Mouse (Mus musculus): ENCODE measurements at regions not wholly inside any gene's neighbourhood (a gene's known extent, or its start where the extent isn't known, plus 50 kb on each side); places are given as distances from the start of the nearest gene placed in this dataset.
A peak's percentile ranks its signal among the peaks of the same experiment; 100 is the strongest.

GRCm38 (mm10) chrX:7474831-7475230, 98.6 kb upstream of the Foxp3 start:
- peak; percentile 13 to 43 for DNase-seq

GRCm38 (mm10) chrX:7473814-7474213, 98.2 kb upstream of the Usp27x start:
- DNase-seq: peak; percentile 68 to 69

- no peak for DNase-seq
Measured at GRCm38 (mm10) chrX:7469801-7470200, 94.2 kb upstream of the Usp27x start.

GRCm38 (mm10) chrX:7467985-7468384, 92.4 kb upstream of the Usp27x start:
- no peak for DNase-seq

- DNase-seq: no peak
Measured at GRCm38 (mm10) chrX:7456851-7457250, 81.2 kb upstream of the Usp27x start.

GRCm38 (mm10) chrX:7445035-7445434, 69.4 kb upstream of the Usp27x start:
- DNase-seq: no peak

GRCm38 (mm10) chrX:7444583-7444982, 69.0 kb upstream of the Usp27x start:
- no peak for DNase-seq

- no peak for DNase-seq
Measured at GRCm38 (mm10) chrX:7443996-7444421, 68.4 kb upstream of the Usp27x start.

- DNase-seq: no peak
Measured at GRCm38 (mm10) chrX:7435375-7436042, 59.9 kb upstream of the Usp27x start.

GRCm38 (mm10) chrX:7434268-7434667, 58.6 kb upstream of the Usp27x start:
- no peak for DNase-seq

- DNase-seq: no peak
Measured at GRCm38 (mm10) chrX:7430456-7430855, 54.8 kb upstream of the Usp27x start.

GRCm38 (mm10) chrX:7429524-7429865, 53.9 kb upstream of the Usp27x start:
- no peak for DNase-seq

- DNase-seq: peak; percentile 11 to 27
Measured at GRCm38 (mm10) chrX:7428621-7429523, 53.2 kb upstream of the Usp27x start.

Data from cerebellum, postnatal 14 days (tissue).